Mouse (Mus musculus): ENCODE measurements around the gene Tmem136. TPM values are rescaled to one million over a fixed set of nuclear protein-coding genes. Genes with fewer than 3 reads are reported as not detected.

The Tmem136 gene
- polyA plus RNA-seq, 1 experiment, result 0.07 TPM

DNA sequence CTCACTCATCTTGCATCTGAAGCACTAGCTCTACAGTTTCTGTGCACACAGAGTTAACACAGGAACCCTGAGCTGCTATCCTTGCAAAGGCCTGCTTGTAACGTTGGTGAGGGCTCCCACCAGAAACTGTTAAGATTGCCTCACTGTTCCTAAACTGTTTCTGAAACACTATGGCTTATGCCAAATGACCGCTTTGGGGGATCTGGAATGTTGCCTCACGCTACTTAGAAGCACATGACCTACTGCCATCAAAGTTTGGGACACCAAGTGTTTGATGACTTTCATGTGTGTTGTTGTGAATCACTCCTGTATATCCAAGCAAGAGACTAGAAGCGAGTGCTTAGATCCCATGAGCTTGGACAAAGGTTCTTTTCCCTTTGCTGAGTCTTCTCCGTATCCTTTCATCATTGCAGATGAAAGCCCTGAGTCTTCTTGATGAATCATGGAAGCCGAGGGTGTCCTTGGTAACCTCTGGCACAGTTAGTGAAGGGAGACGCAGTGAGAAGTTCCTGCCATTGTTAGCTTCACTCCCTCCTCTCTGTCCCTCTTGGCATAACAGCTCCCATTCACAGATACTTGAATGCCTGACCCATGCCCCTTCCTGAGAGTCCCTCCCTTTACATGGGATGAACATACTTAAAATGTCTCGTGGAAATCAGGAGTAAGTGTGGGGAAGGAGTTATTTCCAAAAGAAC lies 5.9 kb downstream of the Tmem136 start:
- Histone ChIP-seq H3ac (ENCODE audit: control insufficient read depth, insufficient read length) (no peak overlapping the region), H3K27me3 (ENCODE audit: control insufficient read depth, insufficient read depth, insufficient read length) (no peaks in the 10 kb centered on the region), H3K4me3 (no peak overlapping the region), H3K36me3 (ENCODE audit: control insufficient read depth, insufficient read depth) (no peaks in the 10 kb centered on the region), H3K4me2 (ENCODE audit: low read depth) (no peak overlapping the region), H3K79me2 (ENCODE audit: control insufficient read depth, insufficient read depth) (no peaks in the 10 kb centered on the region)
- TF ChIP-seq CEBPB (IDR thresholded peaks at IDR 0.05; ENCODE audit: insufficient read depth, poor library complexity, severe bottlenecking), result no peak
- no peak for TF ChIP-seq MYOG (IDR thresholded peaks at IDR 0.05; ENCODE audit: control insufficient read depth in 1 of 3, insufficient read depth in 1 of 3, insufficient read length in 2 of 3, low read depth in 2 of 3)
- TF ChIP-seq POLR2AphosphoS2 (IDR thresholded peaks at IDR 0.05; ENCODE audit: insufficient read length, low read depth), result no peak
- no peak for TF ChIP-seq SRF (IDR thresholded peaks at IDR 0.05; ENCODE audit: control insufficient read depth, insufficient read length, low read depth)
- TF ChIP-seq REST (IDR thresholded peaks at IDR 0.05; ENCODE audit: insufficient read depth, insufficient read length), result no peak
- no peak for TF ChIP-seq MAX (IDR thresholded peaks at IDR 0.05; ENCODE audit: low read depth)
- no peak for TF ChIP-seq TCF3 (IDR thresholded peaks at IDR 0.05; ENCODE audit: insufficient read length, low read depth)
- no peak for TF ChIP-seq USF1 (IDR thresholded peaks at IDR 0.05; ENCODE audit: low read depth)
- TF ChIP-seq TCF12 (IDR thresholded peaks at IDR 0.05; ENCODE audit: insufficient read depth, poor library complexity, severe bottlenecking), result no peak
- no peak for TF ChIP-seq E2F4 (IDR thresholded peaks at IDR 0.05; ENCODE audit: insufficient read depth)
- TF ChIP-seq POLR2A (IDR thresholded peaks at IDR 0.05; ENCODE audit: insufficient read length, low read depth), result no peak
- TF ChIP-seq MYOD1 (IDR thresholded peaks at IDR 0.05; ENCODE audit: control insufficient read depth in 1 of 3, insufficient read length in 2 of 3, low read depth in 2 of 3), result no peak

DNA sequence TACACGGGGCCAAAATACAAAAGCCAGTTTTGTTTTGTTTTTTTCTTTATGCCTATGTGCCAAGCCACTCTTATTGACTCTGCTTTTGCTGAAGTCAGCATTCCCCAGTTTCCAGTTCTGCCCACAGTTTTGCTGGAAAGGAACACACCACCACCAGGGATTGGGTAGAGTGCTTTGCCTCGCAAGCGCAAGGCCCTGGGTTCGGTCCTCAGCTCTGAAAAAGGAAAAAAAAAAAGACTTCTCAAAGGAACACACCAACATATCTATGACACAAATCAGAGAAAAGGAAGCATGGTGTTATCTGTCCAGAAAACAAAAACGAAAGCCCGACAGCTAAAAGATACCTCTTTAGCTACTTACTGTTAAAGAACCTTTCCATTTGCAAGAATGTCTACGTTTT lies 7.2 kb downstream of the Tmem136 start:
- H3ac ChIP-seq (ENCODE audit: control insufficient read depth, insufficient read length), result no peak overlapping the region
- TF ChIP-seq SRF (IDR thresholded peaks at IDR 0.05; ENCODE audit: control insufficient read depth, insufficient read length, low read depth) (no peak), MAX (IDR thresholded peaks at IDR 0.05; ENCODE audit: low read depth) (no peak), POLR2AphosphoS2 (IDR thresholded peaks at IDR 0.05; ENCODE audit: insufficient read length, low read depth) (no peak), REST (IDR thresholded peaks at IDR 0.05; ENCODE audit: insufficient read depth, insufficient read length) (no peak), MYOD1 (IDR thresholded peaks at IDR 0.05; ENCODE audit: control insufficient read depth in 1 of 3, insufficient read length in 2 of 3, low read depth in 2 of 3) (no peak), TCF12 (IDR thresholded peaks at IDR 0.05; ENCODE audit: insufficient read depth, poor library complexity, severe bottlenecking) (no peak), POLR2A (IDR thresholded peaks at IDR 0.05; ENCODE audit: insufficient read length, low read depth) (no peak), USF1 (IDR thresholded peaks at IDR 0.05; ENCODE audit: low read depth) (no peak), E2F4 (IDR thresholded peaks at IDR 0.05; ENCODE audit: insufficient read depth) (no peak), MYOG (IDR thresholded peaks at IDR 0.05; ENCODE audit: control insufficient read depth in 1 of 3, insufficient read depth in 1 of 3, insufficient read length in 2 of 3, low read depth in 2 of 3) (no peak), CEBPB (IDR thresholded peaks at IDR 0.05; ENCODE audit: insufficient read depth, poor library complexity, severe bottlenecking) (no peak), TCF3 (IDR thresholded peaks at IDR 0.05; ENCODE audit: insufficient read length, low read depth) (no peak)
- H3K36me3 ChIP-seq (ENCODE audit: control insufficient read depth, insufficient read depth), result no peaks in the 10 kb centered on the region
- no peak overlapping the region for H3K4me2 ChIP-seq (ENCODE audit: low read depth)
- H3K79me2 ChIP-seq (ENCODE audit: control insufficient read depth, insufficient read depth), result peaks cover 12% of the 10 kb centered on the region
- H3K27me3 ChIP-seq (ENCODE audit: control insufficient read depth, insufficient read depth, insufficient read length), result no peaks in the 10 kb centered on the region
- H3K4me3 ChIP-seq, result no peak overlapping the region

DNA sequence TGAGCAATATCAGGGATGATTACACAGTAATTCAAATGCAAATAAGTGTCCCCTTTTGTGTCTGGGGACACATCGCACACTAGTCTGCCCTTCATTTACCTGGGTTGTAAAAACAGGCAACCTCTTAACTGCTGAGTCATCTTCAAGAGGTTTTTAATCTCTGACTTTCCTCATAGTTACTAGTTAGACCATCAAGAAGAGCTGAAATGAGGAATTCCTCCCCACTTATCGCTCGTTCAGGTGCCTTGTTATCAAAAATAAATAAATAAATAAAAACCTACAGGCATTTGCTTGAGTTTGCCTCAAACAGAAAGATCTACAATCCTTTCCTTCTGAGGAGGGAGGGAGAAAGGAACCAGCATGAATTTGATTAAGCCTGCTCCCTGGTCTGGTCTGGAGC lies 7.6 kb downstream of the Tmem136 start:
- H3ac ChIP-seq (ENCODE audit: control insufficient read depth, insufficient read length), result no peak overlapping the region
- H3K4me3 ChIP-seq, result no peak overlapping the region
- no peak overlapping the region for H3K4me2 ChIP-seq (ENCODE audit: low read depth)
- no peaks in the 10 kb centered on the region for H3K27me3 ChIP-seq (ENCODE audit: control insufficient read depth, insufficient read depth, insufficient read length)
- peaks cover 16% of the 10 kb centered on the region for H3K79me2 ChIP-seq (ENCODE audit: control insufficient read depth, insufficient read depth)
- H3K36me3 ChIP-seq (ENCODE audit: control insufficient read depth, insufficient read depth), result no peaks in the 10 kb centered on the region
- no peak for TF ChIP-seq USF1 (IDR thresholded peaks at IDR 0.05; ENCODE audit: low read depth)

DNA sequence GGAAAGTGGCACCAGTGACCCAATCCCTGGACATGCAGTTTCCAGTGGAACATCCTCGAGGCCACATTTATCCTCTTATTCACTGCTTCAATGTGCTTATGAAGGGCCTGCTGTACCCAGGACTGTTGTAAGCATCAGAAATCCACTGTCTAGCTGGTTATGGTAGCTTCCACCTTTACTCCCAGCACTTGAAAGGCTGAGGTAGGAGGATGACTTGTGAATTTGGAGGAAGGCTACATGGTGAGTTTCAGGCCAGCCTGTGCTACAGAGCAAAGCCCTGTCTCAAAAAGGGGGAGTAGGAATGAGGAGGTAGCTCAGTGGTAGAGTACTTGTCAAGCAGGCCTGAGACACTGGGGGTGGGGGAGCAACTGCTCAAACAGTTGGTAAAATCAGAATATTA lies 8.3 kb downstream of the Tmem136 start:
- Histone ChIP-seq H3K27me3 (ENCODE audit: control insufficient read depth, insufficient read depth, insufficient read length) (no peaks in the 10 kb centered on the region), H3K4me2 (ENCODE audit: low read depth) (no peak overlapping the region), H3K36me3 (ENCODE audit: control insufficient read depth, insufficient read depth) (no peaks in the 10 kb centered on the region), H3K4me3 (no peak overlapping the region), H3ac (ENCODE audit: control insufficient read depth, insufficient read length) (no peak overlapping the region), H3K79me2 (ENCODE audit: control insufficient read depth, insufficient read depth) (peaks cover 22% of the 10 kb centered on the region)
- TF ChIP-seq SRF (IDR thresholded peaks at IDR 0.05; ENCODE audit: control insufficient read depth, insufficient read length, low read depth) (no peak), USF1 (IDR thresholded peaks at IDR 0.05; ENCODE audit: low read depth) (no peak), E2F4 (IDR thresholded peaks at IDR 0.05; ENCODE audit: insufficient read depth) (no peak), POLR2AphosphoS2 (IDR thresholded peaks at IDR 0.05; ENCODE audit: insufficient read length, low read depth) (no peak)

DNA sequence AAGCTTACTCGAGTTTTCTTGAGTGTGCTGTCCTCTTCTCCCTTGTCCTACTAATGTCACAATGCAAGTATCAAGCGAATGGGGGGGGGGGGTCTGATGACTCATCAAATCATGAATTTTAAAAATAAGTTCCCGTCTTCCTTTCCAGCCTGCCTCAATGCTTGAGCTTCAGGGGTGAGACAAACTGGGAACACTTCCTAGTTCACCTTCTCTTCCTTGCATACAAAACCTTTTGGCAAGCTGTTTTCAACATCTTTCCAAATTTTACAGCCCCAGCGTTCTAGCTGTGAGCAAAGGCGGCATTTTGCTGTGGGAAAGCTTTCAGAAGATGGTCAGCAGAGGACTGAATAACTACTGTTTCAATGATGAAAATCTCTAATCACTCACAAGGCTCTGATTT lies 8.8 kb downstream of the Tmem136 start:
- H3K36me3 ChIP-seq (ENCODE audit: control insufficient read depth, insufficient read depth), result no peaks in the 10 kb centered on the region
- TF ChIP-seq MAX (IDR thresholded peaks at IDR 0.05; ENCODE audit: low read depth) (no peak), MYOD1 (IDR thresholded peaks at IDR 0.05; ENCODE audit: control insufficient read depth in 1 of 3, insufficient read length in 2 of 3, low read depth in 2 of 3) (no peak), E2F4 (IDR thresholded peaks at IDR 0.05; ENCODE audit: insufficient read depth) (no peak), MYOG (IDR thresholded peaks at IDR 0.05; ENCODE audit: control insufficient read depth in 1 of 3, insufficient read depth in 1 of 3, insufficient read length in 2 of 3, low read depth in 2 of 3) (no peak), POLR2AphosphoS2 (IDR thresholded peaks at IDR 0.05; ENCODE audit: insufficient read length, low read depth) (no peak), USF1 (IDR thresholded peaks at IDR 0.05; ENCODE audit: low read depth) (no peak), POLR2A (IDR thresholded peaks at IDR 0.05; ENCODE audit: insufficient read length, low read depth) (no peak), TCF3 (IDR thresholded peaks at IDR 0.05; ENCODE audit: insufficient read length, low read depth) (no peak), CEBPB (IDR thresholded peaks at IDR 0.05; ENCODE audit: insufficient read depth, poor library complexity, severe bottlenecking) (no peak), REST (IDR thresholded peaks at IDR 0.05; ENCODE audit: insufficient read depth, insufficient read length) (no peak), SRF (IDR thresholded peaks at IDR 0.05; ENCODE audit: control insufficient read depth, insufficient read length, low read depth) (no peak)
- H3ac ChIP-seq (ENCODE audit: control insufficient read depth, insufficient read length), result no peak overlapping the region
- peaks cover 28% of the 10 kb centered on the region for H3K79me2 ChIP-seq (ENCODE audit: control insufficient read depth, insufficient read depth)
- H3K4me3 ChIP-seq, result peak overlapping the region; percentile 91
- peak overlapping the region; percentile 99 for H3K4me2 ChIP-seq (ENCODE audit: low read depth)
- H3K27me3 ChIP-seq (ENCODE audit: control insufficient read depth, insufficient read depth, insufficient read length), result no peaks in the 10 kb centered on the region

All from myocyte (in vitro differentiated cells).